Mouse (Mus musculus) cerebellum, postnatal 4 days (tissue): ENCODE measurements around the gene Gtf2b.

Experiments used
- DNase-seq, 2 experiments: peaks; one replicate each; pipeline ENCODE4 v3.0.0; 2022; ENCODE audit warnings: low spot score in 2 of 2, mixed read lengths in 1 of 2

Gene Gtf2b

DNA sequence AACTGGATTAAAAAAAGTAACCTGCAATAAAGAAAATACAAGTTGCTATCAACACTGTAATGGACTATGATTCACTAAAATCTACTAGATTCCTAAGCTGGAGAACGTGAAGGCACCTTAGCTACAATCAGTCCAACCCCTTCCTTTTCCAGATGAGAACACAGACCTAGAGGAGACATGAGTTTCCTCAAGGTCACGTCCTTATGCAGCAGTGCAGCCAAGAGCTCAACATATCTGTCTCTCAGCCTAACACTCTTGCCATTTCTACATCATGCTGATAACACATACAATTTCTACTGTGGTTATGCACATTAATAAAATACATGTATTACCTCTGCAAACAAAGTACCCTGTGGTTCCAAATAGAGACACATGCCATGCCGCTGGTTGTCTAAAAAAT is 46.7 kb downstream of the Gtf2b start:
- no peak for DNase-seq

DNA sequence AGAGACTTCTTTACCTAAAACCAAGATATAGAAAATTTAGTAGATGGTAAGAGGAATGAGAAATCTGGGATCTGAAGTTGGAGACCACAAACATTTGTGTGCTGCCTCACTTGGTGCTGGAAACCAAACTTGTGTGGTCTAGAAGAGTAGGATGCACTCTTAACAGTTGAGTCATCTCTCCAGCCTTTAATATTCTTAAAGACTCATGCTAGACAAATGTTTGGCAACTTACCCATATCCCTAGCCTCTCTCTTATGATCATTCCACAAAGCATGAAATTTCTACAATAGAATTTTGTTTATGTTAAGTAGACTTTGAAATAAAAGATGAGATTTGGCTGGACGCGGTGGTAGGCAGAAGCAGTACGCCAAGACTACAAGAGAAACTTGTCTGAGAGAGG is 52.7 kb downstream of the Gtf2b start:
- no peak for DNase-seq

- DNase-seq, result no peak
These were observed 58.8 kb downstream of the Gtf2b start for GRCm38 (mm10) chr3:142823606-142824005.

GRCm38 (mm10) chr3:142826449-142827146 is 61.8 kb downstream of the Gtf2b start:
- DNase-seq, result no peak

DNA sequence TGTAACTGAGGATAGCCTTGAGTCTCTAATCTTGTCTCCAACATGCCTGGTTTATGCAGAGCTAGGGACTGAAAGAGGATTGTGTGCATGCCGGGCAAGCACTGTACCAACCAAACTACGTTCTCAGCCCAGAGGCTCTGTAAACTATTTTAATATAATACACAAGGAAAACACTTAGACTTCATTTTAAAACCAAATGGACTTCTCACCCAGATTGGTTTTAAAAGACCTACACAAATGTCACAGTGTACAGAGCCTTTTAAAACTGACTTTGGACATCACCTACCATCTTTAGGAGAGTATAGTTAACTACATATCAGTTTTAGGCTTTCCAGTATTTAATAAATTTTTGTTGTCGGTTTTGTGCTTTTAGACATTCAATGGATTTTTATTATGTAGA is 68.1 kb downstream of the Gtf2b start:
- DNase-seq, result no peak
